Mouse (Mus musculus): ENCODE measurements around the gene Dglucy. TPM values are rescaled to one million over a fixed set of nuclear protein-coding genes. Genes with fewer than 3 reads are reported as not detected.

Gene Dglucy
- total RNA-seq, 1 experiment from 2014 or later, result 4.6 TPM

DNA sequence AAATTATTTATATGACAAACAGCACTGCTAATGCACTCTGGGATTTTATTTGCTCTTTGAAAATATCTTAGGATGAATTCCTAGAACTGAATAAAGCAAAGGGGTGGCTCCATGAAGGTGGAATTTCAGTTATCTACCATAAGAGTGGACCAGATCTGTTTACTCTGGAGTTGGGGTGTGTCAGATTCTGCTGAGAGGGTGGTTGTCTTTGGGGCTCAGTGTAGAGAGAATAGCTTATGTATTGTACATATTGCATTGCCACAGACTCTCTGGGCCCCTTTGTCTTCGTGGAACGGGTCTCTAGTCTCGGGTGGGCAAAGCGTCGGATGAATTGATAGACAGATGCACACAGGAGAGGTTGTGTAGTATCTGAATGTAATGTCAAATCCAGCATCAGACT lies 38.0 kb downstream of the Dglucy start:
- no peak for ATAC-seq (replicated peaks in 1 of 2; ENCODE audit: insufficient read depth in 1 of 2, low FRiP score in 2 of 2, low TSS enrichment in 1 of 2, low read depth in 1 of 2, poor library complexity in 2 of 2, severe bottlenecking in 2 of 2)

DNA sequence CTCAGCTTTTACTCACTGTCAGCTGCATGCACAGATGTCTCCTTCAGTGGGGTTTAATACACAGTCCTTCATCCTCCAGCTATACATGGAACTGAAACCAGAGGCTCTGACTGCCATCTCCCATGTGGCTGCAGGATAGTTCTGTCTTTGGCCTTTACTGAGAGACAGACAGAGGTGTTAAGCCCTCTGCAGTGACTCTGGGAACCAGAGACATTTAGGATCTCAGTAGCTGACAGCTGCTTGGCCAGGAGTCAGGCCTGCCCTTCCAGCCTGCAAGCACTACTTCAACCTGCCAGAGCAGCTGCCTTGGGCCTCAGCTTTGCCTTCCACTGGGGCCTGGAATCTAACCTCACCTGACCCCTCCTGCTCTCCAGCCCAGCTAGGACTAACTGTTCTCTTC lies 41.1 kb downstream of the Dglucy start:
- no peak for ATAC-seq (replicated peaks in 1 of 2; ENCODE audit: insufficient read depth in 1 of 2, low FRiP score in 2 of 2, low TSS enrichment in 1 of 2, low read depth in 1 of 2, poor library complexity in 2 of 2, severe bottlenecking in 2 of 2)

DNA sequence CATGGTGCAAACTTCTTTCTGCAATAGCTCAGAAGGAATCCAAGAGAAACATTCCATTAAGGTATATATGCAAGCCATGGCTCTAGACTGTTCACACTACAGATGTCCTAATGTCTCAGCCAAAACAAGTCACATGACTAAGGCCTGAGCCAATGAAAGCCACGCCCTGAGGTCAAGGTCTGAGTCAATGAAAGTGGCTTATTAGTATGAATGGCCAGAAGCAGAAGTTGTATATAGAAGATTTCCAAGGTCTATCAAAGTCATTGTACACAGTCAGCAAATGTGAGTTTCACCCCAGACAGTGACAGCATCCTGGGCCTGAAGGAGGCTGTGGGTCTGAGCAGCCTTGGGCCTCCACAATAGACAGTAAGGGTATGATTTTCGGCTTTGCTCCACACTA lies 52.2 kb downstream of the Dglucy start:
- no peak for ATAC-seq (replicated peaks in 1 of 2; ENCODE audit: insufficient read depth in 1 of 2, low FRiP score in 2 of 2, low TSS enrichment in 1 of 2, low read depth in 1 of 2, poor library complexity in 2 of 2, severe bottlenecking in 2 of 2)

DNA sequence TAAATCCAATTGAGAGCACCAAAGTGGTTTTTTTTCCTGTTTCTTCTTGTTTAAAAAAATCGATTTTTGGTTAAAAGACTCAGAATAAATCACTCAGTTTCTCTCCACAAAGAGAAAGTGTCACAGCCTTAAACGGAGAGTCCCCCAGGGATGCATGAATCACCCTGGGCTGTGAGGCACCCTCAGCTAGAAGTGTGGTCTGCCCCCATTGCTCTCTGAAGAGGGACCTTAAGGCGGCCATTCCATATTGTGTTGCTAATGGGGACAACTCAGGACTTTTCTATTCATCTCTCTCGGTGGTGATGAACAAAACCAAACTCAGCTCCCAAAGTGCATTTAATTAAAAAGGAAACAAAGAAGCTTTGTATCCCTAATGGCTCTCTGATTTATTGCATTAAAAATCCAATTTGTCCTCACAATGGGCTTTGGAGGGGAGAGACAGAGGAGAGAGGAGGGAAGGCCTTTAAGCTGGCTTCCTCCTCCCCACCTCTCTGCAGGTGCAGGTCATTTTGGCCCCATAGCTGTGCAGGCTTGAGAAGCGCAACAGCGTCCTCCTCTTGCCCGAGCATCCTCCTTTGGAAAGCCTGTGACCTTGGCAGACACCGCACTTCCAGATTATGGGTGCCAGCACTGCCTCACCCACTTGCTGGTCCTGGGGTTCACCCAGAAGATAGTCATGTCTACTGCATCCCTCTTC lies 52.9 kb downstream of the Dglucy start:
- ATAC-seq (replicated peaks in 1 of 2; ENCODE audit: insufficient read depth in 1 of 2, low FRiP score in 2 of 2, low TSS enrichment in 1 of 2, low read depth in 1 of 2, poor library complexity in 2 of 2, severe bottlenecking in 2 of 2), result no peak

DNA sequence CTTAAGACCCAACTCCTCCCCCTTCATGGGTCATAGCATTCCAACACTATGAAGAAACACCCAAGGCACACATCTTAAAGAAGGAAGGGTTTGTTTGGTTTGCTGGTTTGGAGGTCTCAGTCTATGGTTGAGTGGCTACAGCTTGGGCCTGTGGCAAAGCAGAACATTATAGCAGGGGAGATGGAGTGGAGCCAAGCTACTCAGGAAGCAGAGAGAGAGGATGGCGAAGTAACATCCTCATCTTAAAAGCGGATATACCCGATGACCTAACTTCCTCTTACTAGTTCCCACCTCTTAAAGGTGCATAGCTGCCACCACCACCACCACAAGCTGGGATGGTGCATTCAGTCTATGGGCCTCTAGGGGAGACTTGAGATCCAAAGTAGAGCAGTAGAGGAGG lies 58.4 kb downstream of the Dglucy start:
- ATAC-seq (replicated peaks in 1 of 2; ENCODE audit: insufficient read depth in 1 of 2, low FRiP score in 2 of 2, low TSS enrichment in 1 of 2, low read depth in 1 of 2, poor library complexity in 2 of 2, severe bottlenecking in 2 of 2), result peak; percentile 86 to 91

DNA sequence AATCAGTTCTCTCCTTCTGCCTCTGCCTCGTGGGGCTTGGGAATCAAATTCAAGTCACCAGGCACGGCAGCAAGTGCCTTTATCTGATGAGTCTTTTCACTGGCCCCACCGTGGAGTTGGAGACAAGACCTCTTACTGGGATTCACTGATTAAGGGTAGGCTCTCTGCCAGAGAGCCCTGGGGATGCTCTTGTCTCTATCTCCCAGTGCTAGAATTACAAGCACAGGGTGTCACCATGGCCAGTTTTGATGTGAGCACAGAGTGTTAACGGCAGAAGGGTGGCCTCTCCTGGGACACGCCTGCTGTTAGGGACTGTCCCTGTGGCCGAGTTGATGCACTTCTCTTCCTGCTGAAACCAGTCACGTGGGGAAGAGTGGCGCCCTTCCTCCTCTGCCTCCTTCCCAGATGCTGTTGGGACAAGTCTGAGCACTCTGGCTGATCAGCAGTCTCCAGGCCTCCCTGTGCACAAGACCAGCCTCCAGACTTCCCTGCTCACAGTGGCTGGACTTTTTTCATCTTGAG lies 60.3 kb downstream of the Dglucy start:
- ATAC-seq (replicated peaks in 1 of 2; ENCODE audit: insufficient read depth in 1 of 2, low FRiP score in 2 of 2, low TSS enrichment in 1 of 2, low read depth in 1 of 2, poor library complexity in 2 of 2, severe bottlenecking in 2 of 2), result no peak

DNA sequence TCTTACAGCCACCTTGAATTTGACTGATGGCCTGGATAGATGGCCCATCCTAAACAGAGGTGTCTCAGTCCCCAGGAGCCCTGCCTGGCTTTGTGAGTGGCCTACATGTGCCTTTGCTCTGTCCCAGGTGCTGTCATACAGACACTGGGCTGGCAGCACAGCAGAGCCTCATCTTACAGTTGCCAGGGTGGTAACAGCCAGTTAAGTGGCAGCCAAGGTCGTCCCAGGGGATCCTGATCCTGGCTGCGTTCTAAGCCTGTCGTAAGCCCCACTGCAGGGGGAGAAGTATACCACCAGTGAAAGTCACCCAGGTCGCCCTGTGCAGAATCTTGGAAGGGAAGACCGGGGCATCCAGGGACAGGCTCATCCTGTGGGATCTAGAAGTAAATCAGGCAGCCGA lies 61.1 kb downstream of the Dglucy start:
- no peak for ATAC-seq (replicated peaks in 1 of 2; ENCODE audit: insufficient read depth in 1 of 2, low FRiP score in 2 of 2, low TSS enrichment in 1 of 2, low read depth in 1 of 2, poor library complexity in 2 of 2, severe bottlenecking in 2 of 2)

DNA sequence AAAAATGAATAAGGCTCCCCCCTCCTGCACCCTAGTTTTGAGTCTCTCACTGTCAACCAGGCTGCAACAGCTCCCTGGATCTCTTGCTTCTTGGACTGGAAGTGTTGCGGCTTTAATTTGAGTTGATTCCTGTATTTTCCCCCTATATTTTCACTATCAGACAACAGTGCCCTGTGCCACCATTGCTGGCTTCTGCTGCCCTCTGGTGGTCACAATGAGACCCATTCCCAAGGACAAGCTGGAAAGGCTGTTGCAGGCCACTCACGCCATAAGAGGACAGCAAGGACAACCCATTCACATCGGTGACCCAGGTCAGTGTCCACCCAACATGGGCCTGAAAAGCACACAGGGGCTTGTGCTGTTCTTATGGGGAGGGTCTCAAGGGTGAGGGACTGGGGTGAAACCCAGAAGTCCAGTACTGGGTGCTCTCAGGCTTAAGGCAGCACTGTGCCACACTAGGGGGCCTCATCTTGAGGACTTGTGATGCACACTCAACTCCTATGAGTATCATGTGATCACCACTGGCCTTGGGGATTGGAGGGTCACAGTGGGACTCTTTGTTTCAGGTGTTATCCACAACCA lies 62.4 kb downstream of the Dglucy start:
- ATAC-seq (replicated peaks in 1 of 2; ENCODE audit: insufficient read depth in 1 of 2, low FRiP score in 2 of 2, low TSS enrichment in 1 of 2, low read depth in 1 of 2, poor library complexity in 2 of 2, severe bottlenecking in 2 of 2), result peak; percentile 59 to 62; a peak in 3 of 4 replicates

DNA sequence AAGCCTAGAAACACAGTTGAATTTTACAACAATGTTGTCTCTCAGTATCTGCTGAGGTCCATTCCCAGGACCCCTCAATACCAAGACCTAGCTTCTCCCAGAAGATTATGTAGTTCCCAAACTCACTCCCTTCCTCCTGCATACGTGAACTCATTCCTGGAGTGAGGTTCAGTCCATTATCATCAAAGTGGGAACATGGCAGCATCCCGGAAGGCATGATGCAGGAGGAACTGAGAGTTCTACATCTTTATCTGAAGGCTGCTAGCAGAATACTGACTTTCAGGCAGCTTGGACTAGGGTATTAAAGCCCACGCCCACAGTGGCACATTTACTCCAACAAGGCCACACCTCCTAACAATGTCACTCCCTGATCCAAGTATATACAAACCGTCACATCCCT lies 64.3 kb downstream of the Dglucy start:
- ATAC-seq (replicated peaks in 1 of 2; ENCODE audit: insufficient read depth in 1 of 2, low FRiP score in 2 of 2, low TSS enrichment in 1 of 2, low read depth in 1 of 2, poor library complexity in 2 of 2, severe bottlenecking in 2 of 2), result no peak

DNA sequence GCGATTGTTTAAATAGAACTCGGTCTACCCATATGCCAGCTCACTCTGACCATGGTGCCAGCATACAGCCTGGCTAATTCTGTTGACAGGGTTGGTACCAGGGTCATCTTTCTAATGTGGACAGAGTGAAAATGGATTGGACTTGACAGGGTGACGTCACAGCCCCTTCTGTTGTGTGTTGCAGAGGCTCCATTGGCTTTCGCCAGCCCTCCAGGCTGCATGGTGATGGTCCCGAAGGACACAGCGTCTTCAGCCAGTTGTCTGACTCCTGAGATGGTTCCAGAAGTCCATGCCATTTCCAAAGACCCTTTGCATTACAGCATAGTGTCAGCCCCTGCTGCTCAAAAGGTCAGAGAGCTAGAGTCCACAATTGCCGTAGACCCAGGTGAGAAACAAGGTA lies 65.7 kb downstream of the Dglucy start:
- no peak for ATAC-seq (replicated peaks in 1 of 2; ENCODE audit: insufficient read depth in 1 of 2, low FRiP score in 2 of 2, low TSS enrichment in 1 of 2, low read depth in 1 of 2, poor library complexity in 2 of 2, severe bottlenecking in 2 of 2)

DNA sequence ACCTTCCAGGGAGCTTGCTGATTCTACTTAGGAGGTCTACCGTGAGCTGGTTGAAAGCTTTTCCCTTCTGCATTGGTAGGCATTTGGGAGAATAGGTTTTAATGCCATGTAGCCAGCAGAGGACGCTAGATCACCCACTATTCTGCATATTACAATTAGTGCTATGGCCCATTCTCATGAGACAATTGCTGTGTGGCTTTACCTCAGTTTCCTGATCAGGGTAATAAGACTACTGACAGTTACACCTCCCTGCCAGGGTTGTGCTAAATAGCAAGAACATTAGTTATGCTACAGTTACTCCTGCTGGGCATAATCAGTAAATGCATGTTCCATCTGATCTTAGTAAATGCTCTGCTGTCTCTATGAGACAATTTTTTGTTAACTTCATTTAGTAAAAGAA lies 67.0 kb downstream of the Dglucy start:
- no peak for ATAC-seq (replicated peaks in 1 of 2; ENCODE audit: insufficient read depth in 1 of 2, low FRiP score in 2 of 2, low TSS enrichment in 1 of 2, low read depth in 1 of 2, poor library complexity in 2 of 2, severe bottlenecking in 2 of 2)

DNA sequence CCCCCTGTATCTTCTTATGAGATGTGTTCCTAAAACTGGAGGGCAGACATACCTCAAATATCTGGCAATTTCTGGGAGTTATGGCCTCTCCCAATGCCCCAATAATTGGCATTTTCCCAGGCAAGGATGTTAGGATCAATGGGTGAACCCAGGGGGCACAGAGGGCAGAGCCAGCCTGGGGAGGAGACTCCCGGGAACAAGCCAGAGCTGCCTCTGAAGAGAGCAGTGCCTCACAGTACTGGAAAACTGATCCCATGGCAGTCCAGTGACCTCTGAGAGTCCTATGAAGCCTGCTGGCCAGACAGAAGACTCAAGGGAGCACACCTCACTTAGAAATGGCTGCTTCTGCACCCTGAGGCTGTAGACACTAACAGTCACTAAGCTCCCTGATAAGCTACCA lies 67.7 kb downstream of the Dglucy start:
- no peak for ATAC-seq (replicated peaks in 1 of 2; ENCODE audit: insufficient read depth in 1 of 2, low FRiP score in 2 of 2, low TSS enrichment in 1 of 2, low read depth in 1 of 2, poor library complexity in 2 of 2, severe bottlenecking in 2 of 2)

DNA sequence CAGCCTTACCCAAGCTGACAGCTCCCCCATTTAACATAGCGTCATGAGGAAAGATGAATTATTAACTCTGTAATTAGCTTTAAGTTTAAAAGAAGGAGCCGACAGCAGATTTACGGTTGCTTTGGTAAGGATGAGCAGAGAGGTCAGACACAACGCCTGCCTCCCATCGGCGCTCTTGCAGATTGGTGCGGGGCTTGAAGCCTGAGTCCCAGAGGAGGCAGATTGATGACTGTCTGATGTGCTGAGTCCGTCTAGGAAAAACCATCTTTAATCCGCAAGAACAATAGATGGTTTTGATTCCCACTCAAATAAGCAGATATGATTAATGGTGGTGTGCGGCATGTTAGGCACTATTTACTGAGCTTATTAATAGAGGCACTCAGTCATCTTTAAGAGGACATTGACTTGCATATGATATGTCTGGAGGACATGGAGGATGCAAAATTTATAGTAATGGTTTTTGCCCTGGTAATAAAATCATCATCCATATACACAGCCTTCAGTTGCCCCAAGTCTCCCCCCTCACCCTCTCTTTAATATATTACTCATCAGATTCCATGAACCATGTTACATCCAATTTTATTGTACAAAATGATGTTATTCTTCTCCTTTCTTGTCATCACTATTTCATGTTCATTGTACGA lies 68.7 kb downstream of the Dglucy start:
- ATAC-seq (replicated peaks in 1 of 2; ENCODE audit: insufficient read depth in 1 of 2, low FRiP score in 2 of 2, low TSS enrichment in 1 of 2, low read depth in 1 of 2, poor library complexity in 2 of 2, severe bottlenecking in 2 of 2), result no peak

DNA sequence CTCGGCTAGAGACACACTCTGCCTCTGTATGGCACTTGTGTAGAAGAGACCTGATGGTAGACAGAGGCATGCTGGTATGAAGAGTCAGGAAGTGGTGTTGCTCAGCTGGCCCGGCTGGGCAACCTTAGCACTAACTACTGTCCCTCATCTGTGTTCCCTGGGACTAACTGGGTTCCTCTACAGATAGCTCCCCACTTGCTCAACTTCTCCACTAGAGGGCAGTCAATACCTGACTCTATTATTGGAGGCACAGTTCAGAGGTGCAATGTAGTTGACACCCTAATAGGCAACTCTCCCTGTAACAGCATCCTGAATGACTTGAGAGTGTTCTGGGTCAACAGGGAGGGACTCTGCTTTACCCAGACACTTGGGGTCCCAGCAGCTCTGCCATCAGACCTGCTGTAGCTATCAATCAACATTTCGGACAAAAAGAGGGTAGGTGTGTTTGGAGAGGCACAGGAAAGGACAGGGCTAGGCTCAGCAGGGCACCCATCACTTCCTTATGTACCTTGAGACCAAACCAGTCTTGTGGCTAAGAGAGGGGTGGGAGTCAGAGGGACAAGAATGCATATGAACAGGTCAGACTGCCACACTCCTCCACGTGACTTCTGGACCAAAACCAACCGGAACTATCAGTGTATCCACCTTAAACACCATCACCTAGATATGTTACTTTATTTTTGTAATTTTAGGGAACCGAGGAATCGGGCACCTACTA lies 70.7 kb downstream of the Dglucy start:
- ATAC-seq (replicated peaks in 1 of 2; ENCODE audit: insufficient read depth in 1 of 2, low FRiP score in 2 of 2, low TSS enrichment in 1 of 2, low read depth in 1 of 2, poor library complexity in 2 of 2, severe bottlenecking in 2 of 2), result peak; percentile 81 to 82

DNA sequence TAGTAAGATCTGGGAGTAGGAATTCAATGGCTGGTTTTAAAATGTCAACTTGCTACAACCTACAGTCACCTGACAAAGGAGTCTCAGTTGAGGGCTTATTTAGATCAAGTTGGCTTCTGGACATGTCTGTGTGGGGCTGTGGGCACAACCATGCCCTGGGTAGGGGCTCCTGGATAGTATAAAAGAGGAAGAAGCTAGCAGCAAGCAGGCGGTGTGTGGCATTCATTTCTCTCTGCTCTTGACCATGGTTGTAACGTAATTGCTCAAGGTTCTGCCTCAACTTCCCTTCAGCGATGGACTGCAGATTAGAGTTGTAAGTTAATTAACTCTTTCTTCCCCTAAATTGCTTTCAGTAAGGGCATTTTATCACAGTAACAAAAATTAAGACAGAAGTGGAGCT lies 73.5 kb downstream of the Dglucy start:
- peak; percentile 33 to 57; a peak in 2 of 4 replicates for ATAC-seq (replicated peaks in 1 of 2; ENCODE audit: insufficient read depth in 1 of 2, low FRiP score in 2 of 2, low TSS enrichment in 1 of 2, low read depth in 1 of 2, poor library complexity in 2 of 2, severe bottlenecking in 2 of 2)

DNA sequence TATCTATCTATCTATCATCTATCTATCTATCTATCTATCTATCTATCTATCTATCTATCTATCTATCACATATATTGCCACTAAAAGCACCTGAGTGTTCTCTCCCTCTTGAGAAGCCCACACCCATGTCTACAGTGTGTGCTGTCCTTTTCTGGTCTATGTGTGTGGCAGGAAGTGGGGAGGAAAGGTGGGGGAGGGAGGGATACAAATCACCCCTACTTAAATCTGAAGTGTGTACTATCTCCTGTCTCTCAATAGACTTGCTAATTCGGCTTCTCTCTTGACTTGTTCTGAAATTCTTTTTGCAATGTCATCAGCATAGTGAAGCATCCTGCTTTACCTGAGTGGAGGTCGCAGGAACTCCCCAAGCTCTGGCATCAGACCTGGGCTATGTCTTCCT lies 77.5 kb downstream of the Dglucy start:
- ATAC-seq (replicated peaks in 1 of 2; ENCODE audit: insufficient read depth in 1 of 2, low FRiP score in 2 of 2, low TSS enrichment in 1 of 2, low read depth in 1 of 2, poor library complexity in 2 of 2, severe bottlenecking in 2 of 2), result no peak

DNA sequence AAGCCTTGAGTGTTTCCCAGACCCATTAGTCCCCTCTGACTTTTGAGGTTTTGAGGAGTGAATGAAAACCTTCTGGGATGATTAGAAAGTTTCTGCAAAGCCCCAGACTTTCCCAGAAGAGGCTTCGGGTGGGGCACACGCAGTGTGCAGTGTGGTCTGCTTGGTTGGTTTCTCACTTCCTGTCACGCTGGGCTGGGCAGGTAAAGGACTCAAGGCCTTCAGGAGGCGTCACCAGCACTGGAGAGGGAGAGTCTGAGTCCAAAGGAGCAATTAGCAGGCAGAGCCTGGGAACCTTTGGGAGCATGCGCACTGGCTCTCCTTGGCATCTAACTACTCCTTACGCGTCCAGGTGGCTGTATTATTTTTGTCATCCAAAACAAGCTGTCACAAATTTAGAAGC lies 78.9 kb downstream of the Dglucy start:
- peak; percentile 46 to 54; a peak in 3 of 4 replicates for ATAC-seq (replicated peaks in 1 of 2; ENCODE audit: insufficient read depth in 1 of 2, low FRiP score in 2 of 2, low TSS enrichment in 1 of 2, low read depth in 1 of 2, poor library complexity in 2 of 2, severe bottlenecking in 2 of 2)

DNA sequence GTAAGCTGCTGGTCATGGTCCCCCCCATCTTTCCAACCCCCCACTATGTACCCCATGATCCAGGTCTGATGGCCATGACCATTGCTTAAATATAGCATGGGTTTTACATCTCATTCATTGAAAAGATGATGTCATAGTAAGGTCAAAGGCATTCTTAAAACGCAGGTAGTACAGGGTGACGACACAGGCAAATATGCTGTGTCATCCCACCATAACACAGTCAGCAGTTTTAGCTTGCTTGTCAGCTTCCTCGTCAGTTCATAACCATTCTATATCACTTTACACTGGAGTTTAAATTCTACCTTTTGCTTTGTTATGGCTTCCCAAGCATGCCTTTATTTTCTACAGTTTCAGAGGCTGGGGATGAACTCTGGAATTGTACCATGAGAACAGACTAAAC lies 83.4 kb downstream of the Dglucy start:
- no peak for ATAC-seq (replicated peaks in 1 of 2; ENCODE audit: insufficient read depth in 1 of 2, low FRiP score in 2 of 2, low TSS enrichment in 1 of 2, low read depth in 1 of 2, poor library complexity in 2 of 2, severe bottlenecking in 2 of 2)

All from hematopoietic stem cell, adult 5-6 weeks (primary cell).